Mouse (Mus musculus): ENCODE results near the gene Gm37240.

The Gm37240 gene

GRCm38 (mm10) chr3:85679960-85680359 is 207.4 kb downstream of the Gm37240 start:
- no peak for DNase-seq (ENCODE audit: low spot score)

- DNase-seq (ENCODE audit: low spot score): no peak
Observed at GRCm38 (mm10) chr3:85679312-85679933, 207.9 kb downstream of the Gm37240 start.

- DNase-seq (ENCODE audit: low spot score): no peak
Observed at GRCm38 (mm10) chr3:85677952-85678351, 209.4 kb downstream of the Gm37240 start.

- no peak for DNase-seq (ENCODE audit: low spot score)
Observed at GRCm38 (mm10) chr3:85677133-85677532, 210.2 kb downstream of the Gm37240 start.

GRCm38 (mm10) chr3:85669844-85670243 is 217.5 kb downstream of the Gm37240 start:
- no peak for DNase-seq (ENCODE audit: low spot score)

GRCm38 (mm10) chr3:85667683-85668082 is 219.6 kb downstream of the Gm37240 start:
- no peak for DNase-seq (ENCODE audit: low spot score)

GRCm38 (mm10) chr3:85666736-85667135 is 220.6 kb downstream of the Gm37240 start:
- no peak for DNase-seq (ENCODE audit: low spot score)

- DNase-seq (ENCODE audit: low spot score): no peak
Observed at GRCm38 (mm10) chr3:85666166-85666565, 221.2 kb downstream of the Gm37240 start.

- no peak for DNase-seq (ENCODE audit: low spot score)
Observed at GRCm38 (mm10) chr3:85664591-85665171, 222.6 kb downstream of the Gm37240 start.

- DNase-seq (ENCODE audit: low spot score): no peak
Observed at GRCm38 (mm10) chr3:85663826-85664225, 223.5 kb downstream of the Gm37240 start.

- no peak for DNase-seq (ENCODE audit: low spot score)
Observed at GRCm38 (mm10) chr3:85661926-85662813, 225.1 kb downstream of the Gm37240 start.

GRCm38 (mm10) chr3:85659681-85660080 is 227.6 kb downstream of the Gm37240 start:
- no peak for DNase-seq (ENCODE audit: low spot score)

- DNase-seq (ENCODE audit: low spot score): no peak
Observed at GRCm38 (mm10) chr3:85655538-85655937, 231.8 kb downstream of the Gm37240 start.

- DNase-seq (ENCODE audit: low spot score): no peak
Observed at GRCm38 (mm10) chr3:85652727-85653665, 234.3 kb downstream of the Gm37240 start.

- DNase-seq (ENCODE audit: low spot score): no peak
Observed at GRCm38 (mm10) chr3:85649176-85649575, 238.1 kb downstream of the Gm37240 start.

GRCm38 (mm10) chr3:85645517-85646004 is 241.8 kb downstream of the Gm37240 start:
- DNase-seq (ENCODE audit: low spot score): no peak

GRCm38 (mm10) chr3:85644814-85645213 is 242.5 kb downstream of the Gm37240 start:
- DNase-seq (ENCODE audit: low spot score): no peak

GRCm38 (mm10) chr3:85641751-85642150 is 245.6 kb downstream of the Gm37240 start:
- DNase-seq (ENCODE audit: low spot score): no peak

- no peak for DNase-seq (ENCODE audit: low spot score)
Observed at GRCm38 (mm10) chr3:85636716-85637447, 250.4 kb downstream of the Gm37240 start.

- DNase-seq (ENCODE audit: low spot score): no peak
Observed at GRCm38 (mm10) chr3:85635591-85635990, 251.7 kb downstream of the Gm37240 start.

GRCm38 (mm10) chr3:85635126-85635419 is 252.2 kb downstream of the Gm37240 start:
- DNase-seq (ENCODE audit: low spot score): no peak

Data from testis, postnatal 14 days (tissue).